Mouse (Mus musculus): ENCODE measurements around the gene 3425401B19Rik. TPM values are rescaled to one million over a fixed set of nuclear protein-coding genes. Genes with fewer than 3 reads are reported as not detected.

The 3425401B19Rik gene
- total RNA-seq (2021): 0.11 and 0.49 TPM in 2 replicates
- long read RNA-seq, experiment 1: 0 reads
- long read RNA-seq, experiment 2: 0 reads

GRCm38 (mm10) chr14:32685124-32685826, at the start of gene 3425401B19Rik:
Gene 3425401B19Rik, minus strand, starts transcription at chr14:32685293.
- DNase-seq: peak; percentile 21

GRCm38 (mm10) chr14:32732961-32733360, 47.9 kb upstream of the 3425401B19Rik start:
- DNase-seq: no peak

DNA sequence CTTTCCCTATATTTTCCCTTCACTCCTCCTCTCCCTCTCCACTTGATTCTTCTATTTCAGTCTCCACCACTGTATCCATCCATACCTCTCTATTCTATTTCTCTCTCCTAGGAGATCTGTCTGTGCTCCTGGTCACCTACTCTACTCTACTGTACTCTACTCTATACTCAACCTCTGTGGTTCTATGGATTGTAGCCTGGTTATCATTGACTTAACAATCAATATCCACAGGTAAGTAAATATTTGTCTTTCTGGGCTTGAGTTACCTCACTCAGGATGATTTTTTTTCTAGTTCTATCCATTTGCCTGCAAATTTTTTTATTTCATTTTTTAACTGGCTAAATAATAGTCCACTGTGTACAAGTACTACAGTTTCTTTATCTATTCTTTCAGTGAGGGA, 41.8 kb upstream of the 3425401B19Rik start:
- no peak for DNase-seq

GRCm38 (mm10) chr14:32721461-32721860, 36.4 kb upstream of the 3425401B19Rik start:
- no peak for DNase-seq

DNA sequence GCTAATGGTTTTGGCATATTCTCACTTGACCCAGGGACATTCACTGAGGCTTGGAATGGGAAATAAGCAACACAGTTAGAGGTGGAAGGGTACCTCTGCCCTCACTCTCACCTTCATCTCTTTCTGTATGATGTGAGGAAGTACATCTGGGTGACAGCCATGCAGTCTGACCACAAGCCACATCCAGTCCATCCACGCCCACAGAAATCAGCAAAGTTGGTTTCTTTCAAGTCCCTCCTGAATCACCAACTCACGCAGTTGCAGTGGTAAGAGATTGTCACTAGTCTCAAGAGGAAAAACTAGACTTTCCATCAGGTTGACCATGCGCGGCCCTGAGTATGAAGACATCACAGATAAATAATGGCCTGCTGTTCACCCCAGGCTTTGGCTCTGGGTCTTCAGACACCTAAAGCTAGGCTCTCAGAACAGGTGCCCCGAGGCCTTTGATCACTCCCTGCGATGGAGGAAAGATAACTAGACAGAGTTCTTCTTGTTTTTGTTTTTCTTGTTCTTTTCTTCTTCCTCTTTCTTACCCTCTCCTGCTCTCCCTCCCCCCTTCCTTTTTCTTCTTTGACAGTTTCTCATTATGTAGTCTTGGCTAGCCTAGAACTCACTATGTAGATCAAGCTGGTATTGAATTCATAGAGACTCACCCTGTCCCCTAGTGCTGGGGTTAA, 31.8 kb upstream of the 3425401B19Rik start:
- no peak for DNase-seq

DNA sequence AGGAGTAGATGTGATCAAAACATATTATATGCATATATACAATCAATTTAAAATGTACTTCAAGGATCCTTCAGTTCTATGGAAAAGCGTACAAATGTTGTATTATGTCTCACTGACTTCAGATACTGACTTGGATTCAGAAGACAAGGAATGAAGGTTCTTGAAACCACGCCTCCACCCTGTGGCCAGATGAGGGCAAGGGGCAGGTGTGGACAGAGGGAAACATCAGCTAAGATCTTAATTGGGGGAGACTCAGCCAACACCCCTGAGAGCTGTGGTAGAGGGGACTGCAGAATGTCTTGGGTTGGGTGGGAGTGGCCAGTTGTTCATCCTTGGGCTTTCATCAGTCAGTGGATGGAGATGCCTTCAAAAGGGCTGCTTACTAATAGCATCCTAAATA, 30.4 kb upstream of the 3425401B19Rik start:
- no peak for DNase-seq

GRCm38 (mm10) chr14:32715076-32715475, 30.0 kb upstream of the 3425401B19Rik start:
- DNase-seq: no peak

GRCm38 (mm10) chr14:32709861-32710260, 24.8 kb upstream of the 3425401B19Rik start:
- DNase-seq: no peak

- peak; percentile 31 for DNase-seq
These were observed 23.7 kb upstream of the 3425401B19Rik start for GRCm38 (mm10) chr14:32708756-32709155.

DNA sequence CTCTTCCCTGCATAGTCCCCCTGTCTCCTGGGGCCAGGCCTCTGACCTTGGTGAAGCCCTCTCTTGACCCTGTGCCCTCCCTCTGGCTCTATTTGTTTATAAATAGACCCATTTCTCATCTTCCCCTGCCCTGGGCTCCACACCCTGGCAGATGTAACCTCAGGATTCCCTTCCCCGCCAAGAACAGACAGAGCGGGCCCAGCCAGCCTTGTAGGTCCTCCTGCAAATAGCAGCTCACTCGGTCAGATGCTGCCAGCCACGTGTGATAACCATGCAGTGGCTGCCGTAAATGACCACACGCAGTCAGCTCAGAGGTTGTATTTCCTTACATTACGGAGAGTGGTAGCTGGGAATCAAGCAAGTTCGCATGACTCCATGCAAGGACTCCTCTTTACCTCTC, 22.8 kb upstream of the 3425401B19Rik start:
- no peak for DNase-seq

DNA sequence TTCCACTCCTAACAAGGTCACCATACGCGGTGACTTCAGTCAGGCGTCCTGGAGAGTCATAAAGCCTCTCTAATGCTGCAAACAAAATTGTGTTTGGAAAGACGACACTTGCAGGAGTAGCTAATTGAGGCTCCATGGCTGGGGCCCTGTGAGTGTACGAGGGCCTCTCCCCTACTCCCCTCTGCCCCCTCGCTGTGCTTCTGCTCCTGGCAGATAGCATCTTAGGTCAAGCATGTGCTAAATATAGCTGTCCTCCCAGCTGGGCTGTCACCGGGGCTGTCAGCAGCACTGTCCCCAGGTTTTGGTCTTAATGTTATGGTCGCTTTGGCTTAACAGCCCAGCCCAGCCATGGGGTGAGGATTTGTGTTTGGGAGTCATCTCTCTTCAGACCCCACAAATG, 15.9 kb upstream of the 3425401B19Rik start:
- DNase-seq: no peak

DNA sequence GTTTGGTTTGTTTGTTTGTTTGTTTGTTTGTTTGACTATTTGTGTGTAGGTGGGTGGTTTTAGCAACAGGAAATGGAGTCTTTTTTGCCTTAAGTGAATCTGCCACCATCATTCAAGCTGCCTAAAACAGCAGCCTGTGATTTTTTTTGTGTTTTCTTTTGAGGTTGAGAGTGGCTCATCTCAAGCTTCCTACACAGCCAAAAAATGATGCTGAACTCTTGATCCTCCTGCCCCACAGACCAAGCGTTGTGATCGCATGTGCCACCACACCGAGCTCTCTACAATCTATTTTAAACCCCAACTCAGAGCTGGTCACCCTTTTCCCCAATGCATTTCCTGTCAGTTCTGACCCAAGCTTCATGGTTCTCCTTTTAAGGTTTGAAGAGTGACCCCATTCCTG, 13.5 kb upstream of the 3425401B19Rik start:
- DNase-seq: no peak

DNA sequence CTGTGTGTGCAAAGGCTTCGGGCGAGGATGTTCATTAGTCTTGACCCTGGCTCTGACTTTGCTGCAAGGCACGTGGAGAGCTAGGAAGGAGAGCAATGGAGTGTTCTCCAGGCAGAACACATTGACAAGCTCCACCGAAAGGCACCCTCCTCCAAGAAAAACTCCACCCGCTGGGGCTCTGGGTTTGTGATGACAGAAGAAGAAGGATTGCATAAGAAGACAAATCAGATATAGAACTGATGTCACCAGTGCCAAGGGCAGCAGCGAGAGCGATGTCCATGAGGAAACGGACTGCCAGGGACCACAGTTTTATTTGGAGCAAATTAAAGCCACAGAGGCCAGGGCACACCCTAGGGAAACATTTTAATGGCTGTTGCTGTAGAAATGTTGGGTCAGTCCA, 12.7 kb upstream of the 3425401B19Rik start:
- DNase-seq: peak; percentile 70

DNA sequence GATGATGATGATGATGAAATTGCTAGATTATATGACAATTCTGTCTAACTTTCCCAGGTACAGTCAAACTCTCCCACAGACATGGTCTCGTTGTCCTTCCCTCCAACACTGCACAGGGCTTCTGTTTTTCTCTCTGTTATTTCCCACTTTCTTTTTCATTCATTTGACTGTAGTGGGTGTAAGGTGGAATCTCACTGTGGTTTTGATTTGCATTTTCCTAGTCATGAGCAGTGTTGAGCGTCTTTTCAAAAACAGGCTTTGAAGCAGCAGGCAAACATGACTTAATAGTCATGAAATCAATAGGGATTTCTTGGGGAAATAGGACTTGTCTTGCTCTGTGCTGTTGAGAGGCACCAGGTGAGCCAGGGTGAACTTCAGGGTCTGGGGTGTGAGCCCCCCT, 11.3 kb upstream of the 3425401B19Rik start:
- no peak for DNase-seq

DNA sequence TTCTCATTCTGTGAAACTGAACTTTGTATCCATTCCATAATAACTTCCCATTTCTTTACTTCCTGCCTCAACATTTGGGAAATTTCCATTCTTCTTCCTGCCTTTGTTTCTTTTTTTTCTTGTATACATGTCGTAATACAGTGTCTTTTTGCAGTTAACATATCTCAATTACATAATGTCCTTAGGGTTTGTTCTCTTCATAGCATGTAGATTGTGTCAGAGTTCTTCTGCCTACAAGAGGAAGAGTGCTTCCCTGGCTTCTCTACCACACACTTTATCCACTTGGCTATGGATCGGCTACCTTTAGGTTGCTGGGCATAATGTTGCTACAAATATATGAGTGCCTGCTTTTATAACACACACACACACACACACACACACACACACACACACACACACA, 10.8 kb upstream of the 3425401B19Rik start:
- DNase-seq: no peak

- no peak for DNase-seq
These were observed 373 bp downstream of the 3425401B19Rik start for GRCm38 (mm10) chr14:32684735-32685105.

- no peak for DNase-seq
These were observed 935 bp downstream of the 3425401B19Rik start for GRCm38 (mm10) chr14:32683982-32684734.

DNA sequence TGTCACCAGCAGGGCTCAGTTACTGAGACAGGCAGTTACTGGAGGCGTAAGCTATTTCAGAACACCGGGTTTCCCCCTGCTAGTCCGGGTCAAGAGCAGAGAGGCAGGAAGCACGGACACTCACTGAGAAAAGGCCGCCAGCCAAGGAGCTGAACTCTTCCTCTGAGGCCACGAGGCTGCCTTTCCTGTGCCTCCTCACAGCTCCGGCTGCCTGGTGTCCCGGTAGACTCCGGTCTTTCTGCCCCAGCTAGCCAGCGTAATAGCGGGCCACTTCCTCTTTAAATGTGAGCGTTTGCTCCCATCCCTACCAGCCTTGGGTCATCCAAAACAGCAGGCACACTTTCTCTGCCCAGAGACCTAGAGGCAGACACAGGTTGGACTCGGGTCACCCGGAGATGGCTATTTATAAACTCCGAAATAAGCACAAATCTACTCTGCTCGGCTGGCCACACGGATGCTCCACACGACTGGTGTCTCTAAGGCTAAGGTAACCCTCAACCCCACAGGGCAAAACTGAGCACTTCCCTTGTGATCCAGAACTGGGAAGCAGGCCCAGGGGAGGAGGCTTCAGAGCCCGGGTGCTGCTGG, 1.7 kb downstream of the 3425401B19Rik start:
- peak; percentile 65 for DNase-seq

DNA sequence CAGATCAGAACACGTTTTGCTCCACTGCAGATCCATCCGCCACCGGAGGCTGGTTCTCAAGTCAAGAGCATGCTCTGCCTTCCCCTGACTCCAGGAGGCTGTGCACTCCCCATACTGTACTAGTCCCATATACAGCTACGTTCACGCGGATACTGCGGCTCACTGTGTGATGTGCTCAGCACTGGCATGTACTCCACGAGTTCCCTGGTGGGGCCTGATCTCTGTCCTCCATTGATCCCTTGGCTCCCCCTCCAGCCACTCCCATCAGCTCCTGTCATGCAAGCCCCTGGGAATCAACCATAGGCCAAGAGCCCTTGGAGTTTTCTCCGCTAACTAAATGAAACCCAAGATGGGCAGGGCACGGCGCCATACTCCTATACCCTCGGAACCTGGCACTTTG, 2.6 kb downstream of the 3425401B19Rik start:
- DNase-seq: peak; percentile 29

DNA sequence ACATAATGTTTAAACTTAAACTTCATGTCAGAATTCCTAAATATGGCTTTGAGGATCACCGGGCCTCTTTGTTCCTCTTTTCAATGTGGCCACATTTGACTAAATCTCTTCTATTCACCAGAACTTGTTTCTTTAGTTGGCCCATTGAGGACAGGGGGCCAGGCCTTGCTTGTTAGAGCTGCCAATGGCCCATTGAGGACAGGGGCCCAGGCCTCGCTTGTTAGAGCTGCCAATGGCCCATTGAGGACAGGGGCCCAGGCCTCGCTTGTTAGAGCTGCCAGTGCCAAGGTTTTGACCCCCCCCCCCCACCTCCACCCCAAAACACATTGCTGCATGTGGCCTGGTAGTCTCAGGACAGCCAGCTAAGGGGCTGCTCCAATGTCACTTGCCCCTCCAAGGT, 3.5 kb downstream of the 3425401B19Rik start:
- DNase-seq: no peak

DNA sequence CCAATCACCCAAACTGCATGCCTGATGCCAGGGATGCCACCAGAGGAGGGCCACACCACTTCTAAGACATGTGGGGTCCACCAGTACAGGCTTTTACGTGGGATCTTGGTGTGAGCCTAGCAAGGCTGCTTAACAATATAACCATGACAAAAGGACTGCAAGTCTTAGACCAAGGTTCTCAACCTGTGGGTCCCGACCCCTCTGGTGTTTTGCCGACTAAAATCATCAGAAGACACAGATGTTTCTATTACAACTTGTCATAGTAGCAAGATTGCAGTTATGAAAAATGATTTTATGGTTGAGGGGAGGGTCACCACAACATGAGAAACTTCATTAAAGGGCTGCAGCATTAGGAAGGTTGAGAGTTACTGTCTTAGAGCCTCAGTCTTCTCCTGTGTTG, 6.5 kb downstream of the 3425401B19Rik start:
- no peak for DNase-seq

DNA sequence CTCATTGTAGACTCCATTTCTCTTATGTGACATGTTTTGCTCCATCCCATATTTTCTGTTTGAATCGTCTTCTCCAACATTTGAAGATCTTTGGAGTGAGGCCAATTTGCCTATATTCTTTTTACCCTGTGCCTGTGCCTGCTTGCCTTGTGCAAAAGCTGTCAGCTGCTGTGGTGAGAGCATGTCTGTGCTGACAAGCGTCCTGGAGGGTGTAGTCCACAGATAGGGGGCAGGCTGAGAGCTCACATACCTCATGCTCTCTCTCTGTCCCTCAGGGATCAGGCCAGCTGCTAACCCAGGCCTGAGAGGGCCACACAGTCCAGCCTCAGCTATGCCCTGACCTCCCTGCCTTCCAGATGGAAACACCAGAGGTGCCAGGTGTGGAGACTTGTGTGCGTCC, 11.9 kb downstream of the 3425401B19Rik start:
- DNase-seq: no peak

GRCm38 (mm10) chr14:32663099-32663498, 22.0 kb downstream of the 3425401B19Rik start:
- DNase-seq: no peak
